Mouse (Mus musculus): Measurements from ENCODE around the gene Tcte1.

Tcte1 gene

DNA sequence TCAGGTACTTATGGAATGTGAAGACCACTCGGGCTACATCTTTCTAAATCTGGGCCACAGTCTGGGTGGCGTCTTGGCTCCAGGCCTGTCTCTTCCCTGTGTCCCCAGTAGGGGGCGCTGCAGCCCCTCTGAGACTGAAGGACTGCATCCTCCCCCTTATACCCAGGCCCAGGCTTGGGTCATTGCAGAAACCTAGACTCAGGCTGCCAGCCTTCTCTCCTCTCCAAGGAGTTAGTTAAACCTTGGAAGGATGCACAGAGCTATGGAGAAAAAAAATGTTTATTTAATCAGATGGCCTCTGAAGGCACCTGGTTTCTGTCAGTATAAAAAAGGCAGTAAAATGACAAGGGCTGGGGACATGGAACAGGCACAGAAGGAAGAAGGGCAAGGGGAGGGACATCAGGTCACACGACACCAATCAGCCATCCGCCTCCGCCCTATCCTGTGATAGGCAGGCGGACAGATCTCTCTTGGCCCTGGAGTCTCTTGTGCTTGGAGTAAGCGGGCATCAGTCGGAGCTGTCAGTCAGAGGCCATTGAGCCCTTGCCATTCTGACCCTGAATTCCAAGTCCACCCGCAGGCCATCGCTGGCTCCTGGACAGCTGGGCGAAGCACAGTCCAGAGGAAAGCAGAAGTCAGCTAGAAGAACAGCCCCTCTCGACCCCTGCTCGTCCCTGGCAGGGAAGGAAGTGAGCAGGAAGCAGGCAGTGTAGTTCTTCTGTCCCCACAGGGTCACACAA, 61.9 kb downstream of the Tcte1 start:
- no peak for DNase-seq (ENCODE audit: low spot score)

DNA sequence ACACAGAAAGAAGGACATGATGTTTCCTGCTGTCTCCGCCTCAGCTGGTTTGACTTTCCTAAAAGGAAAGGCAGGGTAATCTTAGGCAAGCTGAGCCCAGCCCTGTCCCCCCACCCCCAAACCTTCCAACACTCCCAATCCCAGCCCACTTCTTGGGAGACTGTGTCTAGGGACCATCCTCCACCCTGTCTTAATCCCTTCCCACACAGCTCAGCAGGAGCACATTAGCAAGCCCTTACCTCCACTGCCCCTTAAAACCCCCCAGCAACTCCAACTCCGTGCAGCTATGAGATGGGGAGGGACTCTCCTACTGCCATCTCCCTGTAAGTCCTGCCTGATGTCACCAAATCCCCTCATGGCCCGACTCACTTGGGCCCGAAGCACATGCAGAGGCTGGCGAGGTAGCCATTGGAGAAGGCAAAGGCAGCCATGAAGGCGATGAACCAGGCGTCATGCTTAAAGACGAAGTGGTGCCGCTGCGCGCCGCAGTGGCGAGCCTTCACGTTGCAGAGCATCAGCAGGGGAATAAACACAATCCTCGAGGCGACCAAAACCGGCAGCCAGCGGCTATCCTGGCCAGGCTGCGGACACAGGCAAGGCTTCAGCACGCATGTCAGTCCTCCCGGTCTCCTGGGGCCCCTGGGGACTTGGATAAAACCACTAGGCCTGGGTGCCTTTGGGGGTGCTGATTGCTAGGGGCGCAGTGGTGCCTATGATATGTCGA, 62.7 kb downstream of the Tcte1 start:
- DNase-seq (ENCODE audit: low spot score), result no peak

DNA sequence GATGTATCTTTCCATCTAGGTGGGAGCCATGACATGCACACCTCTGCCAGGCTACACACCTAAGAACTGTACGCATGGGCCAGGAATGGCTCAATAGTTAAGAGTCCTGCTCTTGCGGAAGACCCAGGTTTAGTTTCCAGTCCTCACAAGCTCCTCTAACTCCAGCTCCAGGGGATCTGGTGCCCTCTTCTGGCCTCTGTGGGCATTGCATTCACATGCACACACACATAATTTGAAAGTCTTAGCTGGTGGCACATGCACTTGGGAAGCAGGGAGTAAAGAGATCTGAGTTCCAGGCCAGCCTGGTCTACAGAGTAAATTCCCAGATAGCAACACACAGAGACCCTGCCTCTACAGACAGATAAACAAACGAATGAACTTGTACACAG, 63.2 kb downstream of the Tcte1 start:
- no peak for DNase-seq (ENCODE audit: low spot score)

DNA sequence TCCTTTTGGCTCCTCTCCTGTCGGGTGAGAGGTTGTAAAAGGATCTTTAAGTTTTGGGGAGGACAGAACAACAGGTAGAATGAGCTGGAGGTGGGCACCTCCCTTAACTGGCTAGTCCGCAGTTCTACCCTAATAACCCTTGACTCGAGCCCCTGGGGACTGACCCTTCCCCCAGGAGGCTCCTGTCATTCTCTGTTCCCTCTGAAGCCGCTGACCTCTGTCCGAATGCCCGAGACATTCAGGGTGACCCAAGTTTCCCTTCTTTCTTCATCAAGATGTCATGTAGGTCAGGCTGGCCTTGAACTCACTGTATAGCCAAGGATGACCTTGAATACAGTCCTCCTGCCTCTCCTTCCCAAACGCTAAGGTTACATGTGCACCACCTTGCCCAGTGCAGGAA, 65.1 kb downstream of the Tcte1 start:
- no peak for DNase-seq (ENCODE audit: low spot score)

DNA sequence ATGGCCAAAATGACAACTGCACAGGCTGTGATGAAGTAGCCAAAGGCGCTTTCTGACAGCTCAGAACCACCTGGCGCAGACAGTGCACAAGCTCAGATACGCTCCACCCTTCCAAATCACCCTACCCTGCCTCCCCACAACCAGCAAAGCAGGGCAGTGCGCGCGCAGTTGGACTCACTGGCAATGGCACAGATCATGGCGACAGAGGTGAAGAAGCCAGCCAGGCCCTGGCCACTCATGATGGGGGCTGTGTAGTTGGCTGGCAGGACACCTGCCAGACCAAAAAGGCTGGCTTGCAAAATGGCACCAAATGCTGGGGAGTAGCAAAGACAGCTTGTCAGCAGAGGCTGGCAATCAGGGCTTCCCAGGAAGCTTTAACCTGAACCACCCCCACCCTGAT, 66.0 kb downstream of the Tcte1 start:
- no peak for DNase-seq (ENCODE audit: low spot score)

DNA sequence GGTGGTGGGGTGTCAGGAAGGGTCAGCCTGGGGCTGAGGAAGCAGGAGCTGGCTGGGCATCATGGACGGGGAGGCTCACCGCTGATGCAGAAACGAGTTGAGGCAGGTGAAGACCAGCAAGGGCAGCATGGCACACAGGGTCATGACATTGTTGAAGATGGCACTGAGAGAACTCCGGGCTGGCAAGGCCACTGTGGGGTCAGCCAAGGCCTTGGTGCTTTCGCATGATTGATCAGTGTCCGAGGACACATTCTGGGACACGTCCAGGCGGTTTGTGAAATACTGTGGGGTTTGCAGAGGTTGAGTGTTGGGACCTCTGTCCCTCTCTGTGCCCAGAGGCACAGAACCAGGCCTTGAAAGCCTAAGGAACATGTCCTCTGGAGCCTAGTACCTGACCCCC, 66.6 kb downstream of the Tcte1 start:
- no peak for DNase-seq (ENCODE audit: low spot score)

DNA sequence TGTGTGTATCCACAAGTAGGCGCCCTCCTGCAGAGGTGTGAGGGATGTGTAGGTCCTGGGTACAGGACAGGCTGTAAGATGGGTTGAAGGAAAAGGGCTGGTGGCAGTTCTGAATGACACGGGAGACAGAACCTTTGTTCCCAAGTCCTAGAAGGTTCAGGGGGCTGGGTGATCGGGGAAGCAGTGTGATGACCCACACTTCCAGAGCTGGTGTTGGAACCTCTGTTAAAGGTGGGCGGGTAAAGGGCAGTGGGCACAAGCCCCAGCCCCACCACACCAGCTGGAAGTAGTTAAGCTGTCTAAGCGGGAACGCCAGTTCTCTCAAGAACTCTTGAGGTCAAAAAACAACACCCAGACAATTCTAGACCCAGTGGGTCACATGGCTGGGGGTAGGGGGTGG, 67.2 kb downstream of the Tcte1 start:
- DNase-seq (ENCODE audit: low spot score), result no peak

DNA sequence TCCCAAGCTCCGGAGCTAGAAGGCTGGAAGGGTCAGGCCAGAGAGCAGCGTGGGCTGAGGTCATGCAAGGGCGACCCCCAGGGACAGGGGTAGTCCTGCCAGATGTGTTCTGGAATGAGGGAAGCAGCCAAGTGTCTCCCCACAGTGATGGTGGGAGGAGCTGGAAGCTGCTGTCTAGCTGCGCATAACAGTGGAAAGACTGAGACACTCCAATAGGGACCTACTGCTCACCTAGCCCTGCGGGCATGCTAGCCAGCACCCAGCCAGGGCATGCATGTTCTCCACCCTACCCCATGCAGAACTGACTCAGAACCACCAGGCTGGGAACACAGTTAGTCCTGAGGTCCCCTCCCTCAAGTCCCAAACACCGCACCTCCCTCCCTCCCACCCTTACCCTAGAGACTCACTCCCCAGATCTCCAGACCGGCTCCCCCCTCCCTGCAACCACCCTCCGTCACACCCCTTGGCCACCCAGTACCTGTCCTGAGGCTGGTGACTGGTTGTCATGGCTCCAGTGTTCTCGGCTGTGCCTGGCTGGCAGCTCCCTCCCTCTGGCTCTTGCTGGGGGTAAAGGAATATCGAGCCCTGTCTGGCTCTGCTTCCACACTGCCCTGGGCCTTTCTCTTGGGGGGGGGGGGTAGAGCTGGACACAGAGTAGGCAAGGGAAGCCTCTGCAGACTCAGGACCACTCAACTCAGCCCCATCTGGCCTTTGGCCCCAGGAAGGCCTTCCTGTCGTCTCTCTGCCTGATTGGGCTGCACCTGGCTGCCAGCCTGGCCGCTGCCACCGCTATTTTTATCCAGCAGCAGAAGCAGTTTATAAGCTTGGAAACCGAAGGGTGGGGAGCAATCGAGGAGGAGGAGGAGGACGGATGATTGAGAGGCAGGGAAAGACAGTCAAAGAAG, 68.7 kb downstream of the Tcte1 start:
- DNase-seq (ENCODE audit: low spot score), result no peak
